Mouse (Mus musculus): ENCODE results near the gene Eef1e1. TPM values are rescaled to one million over a fixed set of nuclear protein-coding genes. Genes with fewer than 3 reads are reported as not detected.
"Not testable (repeated sequence)": the region's sequence is repeated elsewhere in the genome, so short reads cannot be mapped to it uniquely, and the experiment has no call there.

Eef1e1 gene
- total RNA-seq, 2 experiments from 2014 or later = 31.1 to 32.7 TPM

GRCm38 (mm10) chr13:38625492-38626228 is 33.2 kb downstream of the Eef1e1 start:
- no peak for DNase-seq (ENCODE audit: low spot score in 2 of 2)

DNA sequence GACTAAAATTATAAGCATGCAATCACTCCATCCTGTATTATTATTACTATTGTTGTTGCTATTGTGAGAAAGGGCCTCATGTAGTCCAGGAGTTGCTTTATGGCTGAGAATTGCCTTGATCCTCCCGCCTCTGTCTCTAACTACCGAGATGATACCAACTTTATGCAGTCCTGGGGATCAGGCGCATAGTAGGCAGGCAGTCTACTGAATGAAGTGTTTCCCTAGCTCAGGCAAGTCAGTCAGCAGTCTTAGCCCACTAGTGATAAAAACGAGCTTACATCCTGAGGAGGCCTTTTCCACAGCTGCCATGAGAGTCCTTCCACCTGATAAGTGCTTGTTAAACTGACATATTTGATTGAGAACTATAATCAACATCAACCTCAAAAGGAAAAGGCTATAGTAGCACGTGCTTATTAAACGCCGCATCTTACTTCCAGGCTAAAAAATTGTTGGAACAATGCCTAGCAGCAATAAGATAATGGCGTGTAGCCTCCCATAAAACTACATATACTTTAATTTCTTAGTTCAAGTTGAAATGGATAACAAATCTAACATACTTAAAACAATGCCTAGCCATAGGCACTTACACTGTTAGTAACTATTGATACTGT is 34.5 kb downstream of the Eef1e1 start:
- no peak for DNase-seq (ENCODE audit: low spot score in 2 of 2)

GRCm38 (mm10) chr13:38623296-38623695 is 35.6 kb downstream of the Eef1e1 start:
- no peak for DNase-seq (ENCODE audit: low spot score in 2 of 2)

GRCm38 (mm10) chr13:38618001-38618630 is 40.7 kb downstream of the Eef1e1 start:
- DNase-seq (ENCODE audit: low spot score in 2 of 2) = not testable (repeated sequence)

DNA sequence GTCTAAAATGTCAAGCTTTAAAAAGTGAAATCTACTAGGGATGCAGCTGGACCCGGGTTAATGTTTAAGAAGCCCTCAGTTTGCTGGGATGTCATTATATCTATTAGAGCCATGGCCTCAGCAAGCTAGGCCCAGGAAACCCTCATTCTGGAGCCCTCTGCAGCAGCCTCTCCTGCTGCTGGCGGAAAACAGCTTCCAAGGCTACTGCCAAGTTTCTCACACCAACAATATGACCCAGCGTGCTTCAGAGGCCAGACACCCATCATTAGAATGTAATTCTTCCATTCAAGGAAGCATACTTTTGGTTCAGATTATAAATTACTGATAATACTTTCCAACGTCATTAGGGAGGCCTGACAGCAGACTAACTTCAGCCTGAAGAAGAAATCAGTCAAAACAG is 42.0 kb downstream of the Eef1e1 start:
- DNase-seq (ENCODE audit: low spot score in 2 of 2) = no peak

- DNase-seq (ENCODE audit: low spot score in 2 of 2) = no peak
These were observed 43.2 kb downstream of the Eef1e1 start for GRCm38 (mm10) chr13:38615656-38616055.

GRCm38 (mm10) chr13:38614298-38614697 is 44.6 kb downstream of the Eef1e1 start:
- DNase-seq (ENCODE audit: low spot score in 2 of 2) = no peak

GRCm38 (mm10) chr13:38613583-38613982 is 45.3 kb downstream of the Eef1e1 start:
- DNase-seq (ENCODE audit: low spot score in 2 of 2) = no peak

DNA sequence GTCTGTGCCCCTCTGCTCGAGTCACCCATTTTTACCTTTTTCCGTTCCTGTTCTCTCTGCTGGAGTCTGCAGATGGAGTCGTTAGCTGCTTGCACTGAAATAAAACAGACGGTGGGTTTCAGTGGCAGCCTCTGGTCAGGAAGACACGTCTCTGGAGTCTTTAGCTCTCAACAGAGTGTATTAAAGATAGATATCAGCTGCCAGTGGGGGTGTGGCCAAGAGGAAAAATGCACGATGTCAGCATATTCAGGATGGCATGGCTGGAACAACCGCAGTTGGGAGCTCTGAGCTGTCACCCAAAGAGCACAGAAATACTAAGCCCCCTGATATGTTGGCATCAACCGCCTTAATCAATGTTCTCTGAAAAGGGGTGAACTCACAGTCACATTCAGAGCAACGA is 46.2 kb downstream of the Eef1e1 start:
- no peak for DNase-seq (ENCODE audit: low spot score in 2 of 2)

- DNase-seq (ENCODE audit: low spot score in 2 of 2) = no peak
These were observed 46.7 kb downstream of the Eef1e1 start for GRCm38 (mm10) chr13:38612179-38612578.

DNA sequence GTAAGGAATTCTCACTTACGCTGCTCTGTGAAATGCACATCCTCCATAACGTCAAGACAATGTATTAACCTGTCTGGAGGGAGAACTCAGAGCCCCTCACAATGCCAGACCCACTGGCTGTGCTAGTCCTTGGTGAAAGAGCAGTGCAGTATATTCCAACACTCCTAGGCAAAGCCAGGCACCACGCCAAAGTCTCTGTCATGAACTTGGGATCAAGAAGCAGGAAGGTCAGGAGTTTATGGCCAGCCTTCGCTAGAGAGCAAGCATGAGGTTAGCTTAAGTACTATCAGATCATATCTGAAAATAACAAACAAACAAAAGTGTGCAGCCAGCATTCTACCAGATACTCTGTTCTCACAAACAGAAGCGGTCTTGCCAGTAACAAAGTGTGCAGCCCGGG is 48.5 kb downstream of the Eef1e1 start:
- no peak for DNase-seq (ENCODE audit: low spot score in 2 of 2)

DNA sequence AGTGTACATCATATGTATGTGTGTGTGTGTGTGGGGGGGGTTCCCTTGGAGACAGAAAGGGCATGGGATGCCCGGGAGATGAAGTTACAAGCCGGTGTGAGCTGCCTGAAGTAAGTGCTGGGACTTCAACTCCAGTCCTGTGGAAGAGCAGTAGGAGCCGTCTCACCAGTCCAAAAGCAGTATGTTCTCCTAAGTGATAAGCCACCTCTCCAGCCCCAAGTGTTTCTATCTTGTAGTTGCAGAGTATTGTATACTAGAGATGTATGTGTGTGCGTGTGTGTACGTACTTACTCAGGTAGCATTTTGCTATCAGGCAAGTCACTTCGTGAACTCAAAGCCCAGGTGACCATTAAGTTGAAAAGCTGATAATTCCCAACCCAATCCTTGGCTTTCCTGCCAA is 51.7 kb downstream of the Eef1e1 start:
- no peak for DNase-seq (ENCODE audit: low spot score in 2 of 2)

DNA sequence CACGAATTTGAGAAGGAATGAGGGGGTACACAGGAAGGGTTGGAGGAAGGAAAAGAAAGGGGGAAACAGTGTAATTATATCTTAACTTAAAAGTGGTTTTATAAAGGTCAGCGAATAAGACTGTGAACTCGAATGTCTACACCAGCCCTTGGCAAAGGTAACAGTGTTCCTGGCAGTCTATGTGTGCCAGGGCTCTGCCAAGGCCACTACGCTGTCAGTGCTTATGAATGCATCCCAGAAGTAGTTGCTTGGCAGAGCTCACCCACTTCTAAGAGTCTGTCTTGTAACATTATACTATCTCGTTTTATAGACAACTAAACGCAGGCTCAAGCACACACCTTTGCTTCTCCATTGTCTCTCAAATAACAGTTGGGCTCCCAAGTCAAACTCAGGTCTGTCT is 53.5 kb downstream of the Eef1e1 start:
- DNase-seq (ENCODE audit: low spot score in 2 of 2) = no peak

DNA sequence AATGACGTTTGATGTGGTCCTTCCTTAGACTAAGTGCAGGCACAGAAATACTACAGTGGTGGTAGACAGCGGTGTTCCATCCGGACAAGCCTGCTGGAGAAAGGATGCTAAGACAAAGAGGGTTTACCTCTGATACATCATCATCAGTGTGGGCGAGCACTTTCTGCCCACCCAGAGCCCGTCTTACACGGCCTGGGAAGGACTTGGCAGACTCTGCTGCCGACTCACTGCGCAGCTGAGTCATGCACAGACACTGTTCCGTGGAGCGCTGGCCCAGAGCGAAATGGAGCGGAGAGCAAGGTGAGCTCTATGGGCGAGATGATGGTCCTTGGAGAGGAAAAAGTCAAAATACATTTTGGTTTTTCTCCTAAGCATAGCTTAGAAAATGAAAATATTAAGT is 55.9 kb downstream of the Eef1e1 start:
- peak; percentile 60 to 74 for DNase-seq (ENCODE audit: low spot score in 2 of 2)

GRCm38 (mm10) chr13:38602243-38602832 is 56.5 kb downstream of the Eef1e1 start:
- no peak for DNase-seq (ENCODE audit: low spot score in 2 of 2)

DNA sequence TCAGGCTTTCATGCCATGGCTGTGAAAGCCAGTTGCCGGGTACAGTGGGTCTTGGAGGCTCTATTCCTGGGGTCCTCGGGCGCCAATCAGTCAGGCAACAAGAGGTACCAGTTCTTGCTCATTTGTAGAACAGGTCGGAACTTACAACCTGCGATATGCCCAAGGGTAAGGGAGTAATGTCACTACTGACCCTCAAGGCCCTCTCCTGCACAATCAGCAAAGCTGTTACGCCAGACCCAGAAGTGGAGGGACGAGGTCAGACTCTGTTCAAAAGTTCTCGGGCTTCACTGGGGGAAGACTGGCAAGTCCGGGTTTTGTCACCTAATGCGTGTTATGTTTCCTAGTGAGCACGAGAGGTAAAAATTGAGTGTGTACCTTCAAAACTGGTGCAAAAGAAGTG is 58.0 kb downstream of the Eef1e1 start:
- DNase-seq (ENCODE audit: low spot score in 2 of 2) = no peak

- no peak for DNase-seq (ENCODE audit: low spot score in 2 of 2)
These were observed 61.8 kb downstream of the Eef1e1 start for GRCm38 (mm10) chr13:38597076-38597475.

DNA sequence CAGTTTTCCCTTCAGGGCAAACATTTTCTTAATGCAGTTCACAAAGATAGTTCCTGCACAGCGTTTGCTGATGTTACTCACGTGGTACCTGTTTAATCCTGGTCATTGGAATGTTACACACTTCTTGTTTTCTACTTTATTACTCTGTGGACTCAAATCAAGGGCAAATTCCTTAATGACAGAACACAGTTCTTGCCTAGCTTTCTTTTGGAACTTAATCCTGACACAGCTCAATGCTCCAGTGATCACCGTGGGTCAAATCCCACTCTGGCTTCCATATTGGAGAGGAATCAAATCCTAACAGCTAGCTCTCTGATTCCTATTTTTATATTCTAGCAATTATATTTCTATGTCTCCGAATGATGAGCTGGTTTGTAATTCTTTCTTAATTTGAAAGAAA is 62.4 kb downstream of the Eef1e1 start:
- DNase-seq (ENCODE audit: low spot score in 2 of 2) = no peak
